Mouse (Mus musculus) frontal cortex, postnatal 10 days (tissue): ENCODE measurements around the gene Ercc1.

ENCODE experiments used
- DNase-seq, 2 experiments: peaks; one replicate each; pipeline ENCODE4 v3.0.0; 2022; ENCODE audit warnings: low spot score in 2 of 2, mixed read lengths in 1 of 2

The Ercc1 gene

GRCm38 (mm10) chr7:19337122-19337521, 7.5 kb upstream of the Ercc1 start:
- DNase-seq: no peak

- DNase-seq: no peak
Observed at GRCm38 (mm10) chr7:19338060-19338459, 6.5 kb upstream of the Ercc1 start.

- DNase-seq: no peak
Observed at GRCm38 (mm10) chr7:19338596-19338995, 6.0 kb upstream of the Ercc1 start.

GRCm38 (mm10) chr7:19341250-19341649, 3.3 kb upstream of the Ercc1 start:
- DNase-seq: no peak

- DNase-seq: peak in 1 of 2 experiments; percentile 50
Observed at GRCm38 (mm10) chr7:19341761-19342409, 2.7 kb upstream of the Ercc1 start.

GRCm38 (mm10) chr7:19342481-19343027, 2.0 kb upstream of the Ercc1 start:
- peak; percentile 80 to 89 for DNase-seq

- DNase-seq: peak in 1 of 2 experiments; percentile 60
Observed at GRCm38 (mm10) chr7:19343210-19343808, 1.3 kb upstream of the Ercc1 start.

GRCm38 (mm10) chr7:19344938-19345471, 427 bp downstream of the Ercc1 start:
- DNase-seq: peak; percentile 92 to 93

GRCm38 (mm10) chr7:19349188-19349915, 4.8 kb downstream of the Ercc1 start:
- no peak for DNase-seq

- no peak for DNase-seq
Observed at GRCm38 (mm10) chr7:19350221-19350620, 5.6 kb downstream of the Ercc1 start.

- no peak for DNase-seq
Observed at GRCm38 (mm10) chr7:19354991-19355390, 10.4 kb downstream of the Ercc1 start.

- no peak for DNase-seq
Observed at GRCm38 (mm10) chr7:19356311-19356710, 11.7 kb downstream of the Ercc1 start.

GRCm38 (mm10) chr7:19357381-19358375, 13.1 kb downstream of the Ercc1 start:
- no peak for DNase-seq

GRCm38 (mm10) chr7:19358634-19359033, 14.1 kb downstream of the Ercc1 start:
- no peak for DNase-seq

- DNase-seq: peak; percentile 80 to 89
Observed at GRCm38 (mm10) chr7:19359299-19359891, 14.8 kb downstream of the Ercc1 start, which contains the start of the genes Cd3eap and Ppp1r13l. TSS of gene Cd3eap (minus strand) at chr7:19359483. TSS of gene Ppp1r13l (plus strand) at chr7:19359749.

- DNase-seq: peak; percentile 75 to 76
Observed at GRCm38 (mm10) chr7:19359892-19360641, 15.5 kb downstream of the Ercc1 start.

- DNase-seq: peak; percentile 86 to 88
Observed at GRCm38 (mm10) chr7:19360944-19361343, 16.4 kb downstream of the Ercc1 start.

- peak in 1 of 2 experiments; percentile 63 for DNase-seq
Observed at GRCm38 (mm10) chr7:19361720-19362119, 17.1 kb downstream of the Ercc1 start.

GRCm38 (mm10) chr7:19362276-19362675, 17.7 kb downstream of the Ercc1 start:
- DNase-seq: no peak

GRCm38 (mm10) chr7:19363881-19364280, 19.3 kb downstream of the Ercc1 start:
- no peak for DNase-seq
